Mouse (Mus musculus): ENCODE measurements around the gene Pkn3. TPM values are rescaled to one million over a fixed set of nuclear protein-coding genes. Genes with fewer than 3 reads are reported as not detected.
"Not testable (repeated sequence)": the region's sequence is repeated elsewhere in the genome, so short reads cannot be mapped to it uniquely, and the experiment has no call there.

Gene Pkn3
- polyA plus RNA-seq, 1 experiment from 2014 or later: 2.1 TPM

GRCm38 (mm10) chr2:30136458-30136857, 59.0 kb downstream of the Pkn3 start:
- Histone ChIP-seq H3K27me3 (ENCODE audit: control insufficient read depth, insufficient read depth, low read depth, low read length) (no peaks in the 10 kb centered on the region), H3K4me3 (ENCODE audit: low read depth, low read length) (no peak overlapping the region), H3K36me3 (ENCODE audit: control insufficient read depth, insufficient read depth) (no peaks in the 10 kb centered on the region; the same call in 1 of the 2 replicates), H3K4me1 (ENCODE audit: control insufficient read depth, low read depth, low read length) (peaks cover 36% of the 10 kb centered on the region), H3K9ac (ENCODE audit: low read depth, low read length) (no peak overlapping the region), H3K27ac (ENCODE audit: low read length) (no peak overlapping the region), H3K4me2 (ENCODE audit: low read depth, low read length) (no peak overlapping the region), H3K9me3 (replicated peaks; ENCODE audit: control insufficient read depth, low read length) (no peaks in the 10 kb centered on the region)
- WGBS (ENCODE audit: insufficient replicate concordance): 56% methylated on average over 10 of the region's 10 CpGs
- no peak for ATAC-seq (ENCODE audit: low read depth)

- H3K27ac ChIP-seq (ENCODE audit: low read length); H3K4me3 ChIP-seq (ENCODE audit: low read depth, low read length); H3K4me2 ChIP-seq (ENCODE audit: low read depth, low read length); H3K36me3 ChIP-seq (ENCODE audit: control insufficient read depth, insufficient read depth); H3K9ac ChIP-seq (ENCODE audit: low read depth, low read length); H3K27me3 ChIP-seq (ENCODE audit: control insufficient read depth, insufficient read depth, low read depth, low read length); H3K9me3 ChIP-seq (replicated peaks; ENCODE audit: control insufficient read depth, low read length); ATAC-seq (ENCODE audit: low read depth): not testable (repeated sequence)
- WGBS (ENCODE audit: insufficient replicate concordance): 75% methylated on average over 4 of the region's 4 CpGs
- H3K4me1 ChIP-seq (ENCODE audit: control insufficient read depth, low read depth, low read length): peaks cover 18% of the 10 kb centered on the region
Measured at GRCm38 (mm10) chr2:30140021-30140420, 62.5 kb downstream of the Pkn3 start.

Other genes starting within 250 kb of the Pkn3 start
- 32.8 and 35.6 TPM in 2 replicates for gene Cercam, start 208.5 kb upstream of the Pkn3 start, polyA plus RNA-seq (2015; fragmentation: Nextera tagmentation; extraction: Ambion mirVana)
- 32.6 and 32.7 TPM in 2 replicates for gene Odf2, start 188.5 kb upstream of the Pkn3 start, polyA plus RNA-seq (2015; fragmentation: Nextera tagmentation; extraction: Ambion mirVana)
- gene Gle1, start 142.3 kb upstream of the Pkn3 start, polyA plus RNA-seq (2015; fragmentation: Nextera tagmentation; extraction: Ambion mirVana): 23.8 and 25.9 TPM in 2 replicates
- gene Sptan1, start 112.1 kb upstream of the Pkn3 start, polyA plus RNA-seq (2015; fragmentation: Nextera tagmentation; extraction: Ambion mirVana): 15.9 and 19.7 TPM in 2 replicates
- 5.3 and 5.7 TPM in 2 replicates for gene Wdr34, start 28.8 kb upstream of the Pkn3 start, polyA plus RNA-seq (2015; fragmentation: Nextera tagmentation; extraction: Ambion mirVana)
- gene Set, start 20.3 kb upstream of the Pkn3 start, polyA plus RNA-seq (2015; fragmentation: Nextera tagmentation; extraction: Ambion mirVana): 117 and 130 TPM in 2 replicates
- gene Zdhhc12, start 16.0 kb downstream of the Pkn3 start, polyA plus RNA-seq (2015; fragmentation: Nextera tagmentation; extraction: Ambion mirVana): 17.6 and 18.7 TPM in 2 replicates
- 2.3 and 2.5 TPM in 2 replicates for gene Zer1, start 46.9 kb downstream of the Pkn3 start, polyA plus RNA-seq (2015; fragmentation: Nextera tagmentation; extraction: Ambion mirVana)
- 1.7 and 2.3 TPM in 2 replicates for gene Tbc1d13, start 56.1 kb downstream of the Pkn3 start, polyA plus RNA-seq (2015; fragmentation: Nextera tagmentation; extraction: Ambion mirVana)
- 16.4 and 19.8 TPM in 2 replicates for gene Endog, start 93.8 kb downstream of the Pkn3 start, polyA plus RNA-seq (2015; fragmentation: Nextera tagmentation; extraction: Ambion mirVana)
- gene Spout1, start 100.8 kb downstream of the Pkn3 start, polyA plus RNA-seq (2015; fragmentation: Nextera tagmentation; extraction: Ambion mirVana): 22.5 and 22.8 TPM in 2 replicates
- 13.1 and 14.2 TPM in 2 replicates for gene Kyat1, start 128.2 kb downstream of the Pkn3 start, polyA plus RNA-seq (2015; fragmentation: Nextera tagmentation; extraction: Ambion mirVana)
- 11.2 and 11.9 TPM in 2 replicates for gene Lrrc8a, start 160.0 kb downstream of the Pkn3 start, polyA plus RNA-seq (2015; fragmentation: Nextera tagmentation; extraction: Ambion mirVana)
- 0.14 and 0.15 TPM in 2 replicates for gene Gm28035, start 162.9 kb downstream of the Pkn3 start, polyA plus RNA-seq (2015; fragmentation: Nextera tagmentation; extraction: Ambion mirVana)
- 14.4 and 16.0 TPM in 2 replicates for gene Phyhd1, start 188.5 kb downstream of the Pkn3 start, polyA plus RNA-seq (2015; fragmentation: Nextera tagmentation; extraction: Ambion mirVana)
- not detected in 2 replicates for gene Gm28038, start 203.4 kb downstream of the Pkn3 start, polyA plus RNA-seq (2015; fragmentation: Nextera tagmentation; extraction: Ambion mirVana)
- gene Dolk, start 208.7 kb downstream of the Pkn3 start, polyA plus RNA-seq (2015; fragmentation: Nextera tagmentation; extraction: Ambion mirVana): 11.7 and 12.4 TPM in 2 replicates
- 11.9 and 16.1 TPM in 2 replicates for gene Nup188, start 208.7 kb downstream of the Pkn3 start, polyA plus RNA-seq (2015; fragmentation: Nextera tagmentation; extraction: Ambion mirVana)